Mouse (Mus musculus) hindbrain, embryonic 12.5 days (tissue): ENCODE data around the gene Oas1g. TPM values are rescaled to one million over a fixed set of nuclear protein-coding genes. Genes with fewer than 3 reads are reported as not detected.
A peak's percentile ranks its signal among the peaks of the same experiment; 100 is the strongest.

Experiments
- ATAC-seq: fragments of 200-750 bp; cut with Nextera tagmentation; 2 replicates; pipeline ENCODE4 v1.8.0; 2017; ENCODE audit warnings: moderate TSS enrichment; ENCODE audit not compliant: low FRiP score
- H3K27ac ChIP-seq: fragments of 300-500 bp; sonication (generic); 2 replicates; pipeline ENCODE4 v1.5.1; 2016; ENCODE audit warnings: mild to moderate bottlenecking
- H3K27me3 ChIP-seq: fragments of 300-500 bp; sonication (generic); 2 replicates; pipeline ENCODE4 v1.6.1; 2016; ENCODE audit warnings: mild to moderate bottlenecking
- H3K36me3 ChIP-seq: fragments of 300-500 bp; sonication (generic); 2 replicates; pipeline ENCODE4 v1.6.1; 2016; ENCODE audit warnings: mild to moderate bottlenecking
- H3K4me1 ChIP-seq: fragments of 300-500 bp; sonication (generic); 2 replicates; pipeline ENCODE4 v1.6.1; 2016
- H3K4me2 ChIP-seq: fragments of 300-500 bp; sonication (generic); replicated peaks from 2 replicates; pipeline ENCODE4 v1.6.1; 2016; ENCODE audit warnings: mild to moderate bottlenecking
- H3K4me3 ChIP-seq: fragments of 300-500 bp; sonication (generic); 2 replicates; pipeline ENCODE4 v1.5.1; 2016; ENCODE audit warnings: mild to moderate bottlenecking
- H3K9ac ChIP-seq: fragments of 300-500 bp; sonication (generic); 2 replicates; pipeline ENCODE4 v1.6.1; 2016; ENCODE audit warnings: mild to moderate bottlenecking, moderate library complexity
- H3K9me3 ChIP-seq: fragments of 300-500 bp; sonication (generic); replicated peaks from 2 replicates; pipeline ENCODE4 v1.6.1; 2016; ENCODE audit warnings: mild to moderate bottlenecking
- WGBS: fragments of 180-500 bp; shearing (Covaris S2); methylation state at CpG from one replicate; pipeline ENCODE4 v1.1.7; 2016; 5-methylcytosine and 5-hydroxymethylcytosine counted together
- microRNA-seq: library from miRNA; unstranded; fragments of <30 nt; microRNA quantifications from one replicate; pipeline ENCODE4, GENCODE M21; 2017
- polyA plus RNA-seq: library from polyadenylated mRNA; unstranded; fragments of >200 nt; fragmentation: Nextera tagmentation; extraction: Ambion mirVana; gene quantifications from 2 replicates; pipeline ENCODE4 v1.2.1, GENCODE M21; 2016

Oas1g gene
- polyA plus RNA-seq, 1 experiment from 2014 or later, result not detected

GRCm38 (mm10) chr5:120836731-120837585 lies 50.5 kb downstream of the Oas1g start:
- no peak for ATAC-seq
- 11% methylated on average over 8 of the region's 8 CpGs for WGBS

DNA sequence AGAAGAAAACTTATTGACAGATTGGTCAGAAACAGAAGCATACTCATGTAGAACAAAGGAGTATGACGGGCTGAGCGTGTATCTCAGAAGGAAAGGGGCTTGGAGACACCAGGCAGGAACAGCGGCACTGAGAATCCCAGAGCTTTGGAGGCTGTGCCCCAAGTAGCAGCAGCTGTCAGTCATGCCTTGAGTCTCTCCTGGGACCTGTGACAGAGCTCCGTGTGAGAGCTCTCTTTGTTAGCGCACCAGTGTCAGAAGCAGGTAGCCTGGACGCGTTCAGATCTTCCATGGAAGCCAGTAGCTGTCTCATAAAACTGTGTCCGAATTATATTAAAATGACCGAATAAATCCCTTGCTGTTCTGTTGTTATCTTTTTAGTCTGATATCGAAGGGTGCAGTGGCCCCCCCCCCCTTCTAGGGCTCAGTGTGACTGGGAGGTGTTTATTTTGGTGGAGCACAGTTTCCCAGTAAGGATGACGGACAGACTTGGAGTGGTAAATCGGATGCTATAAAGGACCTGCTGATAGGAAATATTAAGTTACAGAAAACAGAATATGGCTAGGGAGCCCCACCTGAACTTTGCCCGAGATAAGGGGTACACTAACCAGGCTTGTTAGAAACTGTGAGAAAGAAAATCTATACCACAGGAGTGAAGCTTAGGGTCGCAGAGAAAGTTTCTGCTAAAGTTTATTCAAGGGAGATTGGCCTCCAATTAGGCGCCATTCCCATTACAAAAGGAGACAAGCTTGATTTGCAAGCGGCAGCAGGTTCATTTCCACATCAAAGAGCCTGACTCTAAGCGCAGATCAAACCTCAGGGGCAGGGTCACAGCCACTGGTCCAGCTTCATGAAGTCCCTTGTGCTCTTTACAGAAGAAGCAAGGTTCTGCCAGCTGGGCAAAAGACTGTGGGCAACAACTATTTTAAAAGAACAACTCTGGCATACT lies 53.8 kb downstream of the Oas1g start:
- peaks cover 8% of the 10 kb centered on the region; the same call in 1 of the 2 replicates for H3K4me1 ChIP-seq
- no peaks in the 10 kb centered on the region for H3K9me3 ChIP-seq
- H3K9ac ChIP-seq, result no peak overlapping the region
- no peak overlapping the region for H3K27ac ChIP-seq
- WGBS, result 17% methylated on average over 17 of the region's 17 CpGs
- H3K4me3 ChIP-seq, result no peak overlapping the region
- peaks cover 23% of the 10 kb centered on the region; the same call in 1 of the 2 replicates for H3K27me3 ChIP-seq
- H3K36me3 ChIP-seq, result no peaks in the 10 kb centered on the region
- peak overlapping the region; percentile 17; the same call in 1 of the 2 replicates for H3K4me2 ChIP-seq
- ATAC-seq, result no peak

More at GRCm38 (mm10) chr5:120836731-120837585, 50.5 kb downstream of the Oas1g start:
- H3K9ac ChIP-seq, result no peak overlapping the region
- H3K27me3 ChIP-seq, result peaks cover 23% of the 10 kb centered on the region; the same call in 1 of the 2 replicates
- no peak overlapping the region for H3K4me3 ChIP-seq
- H3K4me2 ChIP-seq, result no peak overlapping the region
- H3K9me3 ChIP-seq, result no peaks in the 10 kb centered on the region
- no peak overlapping the region for H3K27ac ChIP-seq
- H3K4me1 ChIP-seq, result peaks cover 8% of the 10 kb centered on the region; the same call in 1 of the 2 replicates
- no peaks in the 10 kb centered on the region for H3K36me3 ChIP-seq

DNA sequence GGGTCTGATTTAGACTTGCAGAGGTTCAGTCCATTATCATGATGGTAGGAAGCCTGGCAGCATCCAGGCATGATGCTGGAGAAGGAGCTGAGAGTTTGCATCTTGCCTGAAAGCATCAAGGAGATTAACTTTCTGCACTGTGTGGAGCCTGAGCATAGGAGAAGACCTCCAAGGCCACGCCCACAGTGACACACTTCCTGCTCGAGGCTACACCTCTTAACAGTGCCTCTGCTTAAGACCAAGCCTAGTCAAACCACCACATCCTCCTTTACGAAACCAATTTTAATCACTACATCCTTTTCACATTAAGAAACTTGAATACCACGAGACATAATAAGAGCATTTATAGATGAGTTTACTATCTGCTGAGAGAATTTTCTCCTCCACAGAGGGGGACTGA lies 56.4 kb downstream of the Oas1g start:
- H3K4me2 ChIP-seq, result no peak overlapping the region
- H3K9ac ChIP-seq, result no peak overlapping the region
- no peaks in the 10 kb centered on the region for H3K9me3 ChIP-seq
- H3K27ac ChIP-seq, result no peak overlapping the region
- H3K36me3 ChIP-seq, result no peaks in the 10 kb centered on the region
- ATAC-seq, result no peak
- no peak overlapping the region for H3K4me3 ChIP-seq
- peaks cover 8% of the 10 kb centered on the region; the same call in 1 of the 2 replicates for H3K4me1 ChIP-seq
- H3K27me3 ChIP-seq, result peaks cover 13% of the 10 kb centered on the region; the same call in 1 of the 2 replicates
- 83% methylated on average over 4 of the region's 4 CpGs for WGBS

Small RNA genes within 50 kb of the gene (microRNA-seq; reads per million reads assigned to microRNA genes)
- not detected for gene Gm22907

Other genes starting within 250 kb of the Oas1g start
- 0.06 and 0.38 TPM in 2 replicates for gene Rasal1, start 238.8 kb downstream of the Oas1g start, polyA plus RNA-seq
- 23.0 and 25.6 TPM in 2 replicates for gene Dtx1, start 175.7 kb downstream of the Oas1g start, polyA plus RNA-seq
- 0.30 TPM in 1 of 2 replicates, not detected in the other for gene Oas2, start 137.8 kb downstream of the Oas1g start, polyA plus RNA-seq
- 0.22 and 0.23 TPM in 2 replicates for gene Oas3, start 110.0 kb downstream of the Oas1g start, polyA plus RNA-seq
- 0.26 and 0.36 TPM in 2 replicates for gene Oas1e, start 92.1 kb downstream of the Oas1g start, polyA plus RNA-seq
- 0.42 and 0.62 TPM in 2 replicates for gene Oas1c, start 75.1 kb downstream of the Oas1g start, polyA plus RNA-seq
- not detected in 2 replicates for gene Oas1f, start 40.2 kb downstream of the Oas1g start, polyA plus RNA-seq
- gene Oas1h, start 26.2 kb downstream of the Oas1g start, polyA plus RNA-seq, result not detected in 2 replicates
- 0.96 and 1.2 TPM in 2 replicates for gene Oas1a, start 19.9 kb upstream of the Oas1g start, polyA plus RNA-seq
- gene Oas1d, start 26.9 kb upstream of the Oas1g start, polyA plus RNA-seq, result not detected in 2 replicates
- gene Rph3a, start 122.5 kb upstream of the Oas1g start, polyA plus RNA-seq, result 6.7 and 8.8 TPM in 2 replicates